Mouse (Mus musculus): Measurements from ENCODE around the gene Ubd. TPM values are rescaled to one million over a fixed set of nuclear protein-coding genes. Genes with fewer than 3 reads are reported as not detected.
"Not testable (repeated sequence)": the region's sequence is repeated elsewhere in the genome, so short reads cannot be mapped to it uniquely, and the experiment has no call there.

Ubd gene
- 0.55 and 0.59 TPM in 2 replicates for polyA plus RNA-seq (2012; rRNA removed)

DNA sequence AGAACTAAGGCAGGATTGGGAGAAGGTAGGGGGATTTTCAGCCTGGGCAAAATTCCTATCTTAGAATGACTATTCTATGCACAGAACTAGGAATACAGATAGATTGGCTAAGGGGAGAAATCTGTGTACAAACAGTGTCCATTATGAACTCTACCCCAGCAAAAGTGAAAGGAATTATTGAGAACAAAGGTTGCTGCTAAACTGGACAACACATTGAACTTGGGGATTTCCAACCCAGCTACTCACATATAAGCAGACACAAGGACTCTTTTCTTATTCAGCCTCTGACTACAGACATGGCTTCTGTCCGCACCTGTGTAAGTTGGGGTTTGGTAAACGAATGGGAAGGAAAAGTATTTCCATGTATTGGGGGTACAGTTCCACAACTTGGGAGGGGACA, at the start of gene Ubd:
Gene Ubd, plus strand, starts transcription at position 237 of the 400 bp plus-strand sequence.
- no peak for DNase-seq (ENCODE audit: low read depth)

DNA sequence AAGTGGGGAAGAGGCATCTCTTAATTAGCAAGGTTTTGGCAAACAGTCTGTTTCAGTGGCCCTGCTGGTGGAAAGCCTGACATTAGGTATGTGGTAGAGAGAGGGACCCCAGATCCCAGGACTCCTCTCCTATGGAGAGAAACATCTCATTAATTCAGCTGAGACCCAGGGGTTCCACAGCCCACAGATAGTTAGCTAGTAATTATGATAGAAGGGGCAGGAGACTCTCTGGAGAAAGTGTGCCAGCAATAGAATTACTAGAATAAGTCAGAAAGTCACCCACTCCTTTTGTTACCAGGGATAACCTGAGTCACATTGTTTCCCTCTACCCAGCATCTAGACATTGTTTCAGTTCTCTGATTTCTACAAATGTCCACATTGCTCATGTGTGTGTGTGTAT, 32.3 kb upstream of the Ubd start, which contains the start of gene Olfr93:
Gene Olfr93, minus strand, starts transcription at position 101 of the 400 bp plus-strand sequence.
- no peak for DNase-seq (ENCODE audit: low read depth)

DNA sequence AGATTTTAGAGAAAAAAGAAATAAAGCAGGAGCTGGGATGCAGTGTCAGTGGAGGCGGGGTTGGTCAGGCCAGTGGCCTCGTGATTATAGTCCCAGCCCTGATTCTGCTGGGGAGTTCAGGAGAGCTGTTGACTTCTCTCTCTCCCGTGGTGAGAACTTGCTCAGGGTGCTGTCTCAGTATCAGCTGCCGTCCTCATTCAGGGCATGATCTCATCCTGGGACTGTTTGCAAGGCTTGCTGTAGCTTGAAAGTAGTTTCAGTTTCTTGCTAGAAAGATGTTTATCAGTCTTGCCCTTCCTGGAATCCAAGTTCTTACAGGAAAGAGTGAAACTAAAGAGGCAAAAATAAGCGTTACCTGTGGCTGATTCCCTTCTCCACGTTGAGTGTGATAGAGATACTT, 8.2 kb upstream of the Ubd start:
- DNase-seq (ENCODE audit: low read depth) = no peak

GRCm38 (mm10) chr17:37190711-37191110, 3.0 kb upstream of the Ubd start:
- DNase-seq (ENCODE audit: low read depth) = no peak

- DNase-seq (ENCODE audit: low read depth) = no peak
These were observed 660 bp upstream of the Ubd start for GRCm38 (mm10) chr17:37193032-37193431.

DNA sequence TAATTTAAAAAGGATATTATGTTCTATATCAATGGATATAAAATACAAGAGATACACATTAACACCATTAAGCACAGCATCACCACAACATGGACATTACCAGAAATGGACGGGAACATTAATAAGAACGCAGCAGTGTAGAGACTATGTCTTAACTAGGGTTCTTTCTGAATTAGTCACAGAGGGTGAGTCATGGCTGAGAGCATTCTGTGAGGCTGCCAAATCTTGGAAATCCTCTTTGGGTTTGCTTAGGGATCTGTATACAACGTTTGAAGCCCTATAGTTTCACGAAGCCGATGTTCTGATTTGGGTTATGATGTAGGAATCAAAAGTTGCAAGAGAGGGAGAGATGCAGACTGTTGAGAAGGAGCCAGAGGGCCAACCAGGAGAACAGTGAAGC, 1.1 kb downstream of the Ubd start:
- DNase-seq (ENCODE audit: low read depth) = no peak

- DNase-seq (ENCODE audit: low read depth) = no peak
These were observed 3.4 kb downstream of the Ubd start for GRCm38 (mm10) chr17:37196845-37197724.

DNA sequence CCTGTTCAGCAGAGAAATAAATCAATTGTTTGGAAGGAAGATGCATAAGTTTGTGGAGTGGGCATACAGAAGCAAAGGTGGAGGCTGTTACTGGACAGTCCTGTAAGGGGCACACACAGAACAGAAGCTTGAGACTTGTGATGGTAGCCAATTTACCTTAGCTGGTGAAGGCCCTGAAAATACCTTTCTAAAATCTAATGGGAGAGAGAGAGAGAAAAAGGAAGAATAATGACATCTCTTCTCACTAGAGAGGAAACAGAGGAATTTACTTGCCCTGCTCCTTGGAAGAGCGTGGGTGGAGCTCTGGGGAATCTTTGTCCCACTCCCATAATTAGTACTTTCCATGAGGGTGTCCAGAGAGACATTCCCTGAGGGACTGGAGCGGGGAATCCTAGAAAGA, 7.2 kb downstream of the Ubd start, which contains the start of gene Olfr94:
Gene Olfr94, minus strand, starts transcription at position 101 of the 400 bp plus-strand sequence.
- no peak for DNase-seq (ENCODE audit: low read depth)

- DNase-seq (ENCODE audit: low read depth) = no peak
These were observed 9.7 kb downstream of the Ubd start for GRCm38 (mm10) chr17:37203206-37203916.

DNA sequence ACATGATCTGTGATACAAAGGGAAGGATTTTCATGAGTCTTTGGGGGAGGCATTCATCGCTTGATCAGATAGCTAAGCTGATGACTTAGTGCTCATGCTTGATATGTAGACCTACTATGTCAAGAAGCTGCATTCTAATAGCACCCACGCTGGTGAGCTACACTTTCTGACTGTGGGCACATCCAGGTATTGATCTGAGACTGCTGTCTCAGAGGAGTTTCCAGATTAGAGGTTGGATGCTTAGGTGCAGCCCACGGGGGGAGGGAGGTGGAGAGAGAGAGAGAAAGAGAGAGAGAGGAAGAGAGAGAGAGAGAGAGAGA, 10.2 kb downstream of the Ubd start:
- no peak for DNase-seq (ENCODE audit: low read depth)

DNA sequence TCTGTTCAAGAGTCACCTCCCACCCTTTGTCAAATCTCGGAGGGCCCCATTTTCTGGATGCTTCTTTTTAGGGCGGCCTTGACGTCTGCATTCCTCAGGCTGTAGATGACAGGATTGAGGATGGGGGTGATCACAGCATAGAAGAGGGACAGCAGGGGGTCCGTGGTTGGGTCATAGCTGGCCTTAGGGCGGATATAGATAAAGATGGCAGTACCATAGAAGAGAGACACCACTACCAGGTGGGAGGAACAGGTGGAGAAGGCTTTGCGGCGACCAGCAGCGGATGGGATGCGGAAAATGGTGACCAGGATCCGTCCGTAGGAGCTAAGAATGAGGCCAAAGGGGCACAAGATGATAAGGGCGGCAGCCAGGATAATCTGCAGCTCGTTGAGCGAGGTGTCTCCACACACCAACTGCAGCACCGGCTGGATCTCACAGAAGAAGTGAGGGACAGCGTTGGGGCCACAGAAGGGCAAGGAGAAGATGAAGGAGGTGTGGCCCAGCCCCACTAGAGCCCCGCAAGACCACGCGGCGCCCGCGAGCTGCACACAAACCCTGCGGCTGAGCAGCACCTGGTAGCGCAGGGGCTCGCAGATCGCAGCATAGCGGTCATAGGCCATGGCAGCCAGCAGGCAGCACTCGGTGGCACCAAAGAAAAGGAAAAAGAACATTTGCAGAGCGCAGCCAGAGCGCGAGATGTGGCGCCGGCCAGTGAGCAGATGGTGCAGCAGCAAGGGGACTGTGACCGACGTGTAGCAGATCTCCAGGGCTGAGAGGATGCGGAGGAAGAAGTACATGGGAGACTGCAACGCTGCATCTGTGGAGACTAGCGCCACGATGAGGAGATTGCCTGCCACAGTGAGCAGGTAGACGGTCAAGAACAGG, 17.4 kb downstream of the Ubd start:
- DNase-seq (ENCODE audit: low read depth) = no peak

GRCm38 (mm10) chr17:37213018-37213417, 19.3 kb downstream of the Ubd start, which contains the start of gene Olfr95:
Gene Olfr95 (minus strand): TSS chr17:37213118.
- no peak for DNase-seq (ENCODE audit: low read depth)

GRCm38 (mm10) chr17:37218486-37218885, 24.8 kb downstream of the Ubd start:
- DNase-seq (ENCODE audit: low read depth) = no peak

- DNase-seq (ENCODE audit: low read depth) = no peak
These were observed 26.2 kb downstream of the Ubd start, which contains the start of gene Olfr96 for GRCm38 (mm10) chr17:37219846-37220245. Gene Olfr96 (plus strand): TSS chr17:37220146.

- no peak for DNase-seq (ENCODE audit: low read depth)
These were observed 28.2 kb downstream of the Ubd start for GRCm38 (mm10) chr17:37221879-37222278.

- DNase-seq (ENCODE audit: low read depth) = not testable (repeated sequence)
These were observed 43.5 kb downstream of the Ubd start, which contains the start of gene Olfr97 for GRCm38 (mm10) chr17:37237230-37237629. Gene Olfr97 (minus strand): TSS chr17:37237330.

- no peak for DNase-seq (ENCODE audit: low read depth)
These were observed 48.5 kb downstream of the Ubd start for GRCm38 (mm10) chr17:37242198-37242597.
